Mouse (Mus musculus) spleen, postnatal 36 days (tissue): ENCODE data around the gene Sh3bp5.

ENCODE experiments used
- DNase-seq, 2 experiments: peaks; one replicate each; pipeline ENCODE4 v3.0.0; 2022; ENCODE audit warnings: low spot score in 2 of 2, mixed read lengths in 1 of 2

Gene Sh3bp5

DNA sequence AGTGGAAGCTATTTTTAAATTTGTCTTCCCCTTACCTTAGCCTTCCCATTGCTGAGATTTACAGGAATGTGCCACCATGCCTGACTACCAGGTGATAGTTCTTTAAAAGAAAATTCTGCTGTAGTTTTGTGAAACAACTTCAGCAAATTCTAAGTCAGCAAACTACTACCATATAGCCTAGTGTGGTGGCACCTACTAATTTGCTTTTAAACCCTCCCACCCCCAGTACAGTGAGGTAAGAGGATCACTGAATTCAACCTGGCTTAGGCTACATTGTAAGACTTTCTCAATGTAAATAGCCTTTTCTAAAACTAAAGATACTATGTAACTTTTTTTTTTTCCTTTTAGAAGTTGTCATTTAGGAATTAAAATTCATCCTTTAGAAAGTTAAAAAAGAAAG is 97.9 kb downstream of the Sh3bp5 start:
- DNase-seq, result no peak

DNA sequence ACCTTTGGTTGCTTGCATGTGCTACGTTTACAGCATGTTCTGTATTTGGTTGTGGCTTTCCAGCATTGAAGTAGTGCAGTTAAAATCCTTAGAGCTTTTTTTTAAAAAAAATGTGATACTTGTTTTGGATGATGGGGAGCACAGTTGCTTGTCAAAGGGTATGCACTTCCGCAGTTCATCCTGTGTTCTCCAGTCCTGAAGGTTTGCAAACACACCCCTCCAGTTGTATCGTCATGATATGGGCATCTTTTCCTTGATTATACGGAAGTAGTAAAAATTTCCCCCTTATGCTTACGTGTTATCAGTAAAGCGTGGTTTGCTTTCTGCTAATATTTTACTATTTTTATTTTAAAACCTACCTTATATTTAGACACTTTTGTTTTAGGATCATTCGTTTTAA is 98.5 kb downstream of the Sh3bp5 start:
- DNase-seq, result no peak

GRCm38 (mm10) chr14:31336369-31337155 is 99.3 kb downstream of the Sh3bp5 start, which contains the start of gene Capn7:
Gene Capn7, plus strand, starts transcription at chr14:31336638.
- DNase-seq, result peak; percentile 96 to 97

GRCm38 (mm10) chr14:31335765-31336164 is 100.1 kb downstream of the Sh3bp5 start:
- DNase-seq, result no peak

GRCm38 (mm10) chr14:31330957-31331356 is 104.9 kb downstream of the Sh3bp5 start:
- DNase-seq, result no peak

- DNase-seq, result no peak
Observed at GRCm38 (mm10) chr14:31329741-31330140, 106.1 kb downstream of the Sh3bp5 start.

- DNase-seq, result no peak
Observed at GRCm38 (mm10) chr14:31327681-31328080, 108.2 kb downstream of the Sh3bp5 start.

- no peak for DNase-seq
Observed at GRCm38 (mm10) chr14:31327196-31327595, 108.7 kb downstream of the Sh3bp5 start.

GRCm38 (mm10) chr14:31326770-31327169 is 109.1 kb downstream of the Sh3bp5 start:
- DNase-seq, result no peak

DNA sequence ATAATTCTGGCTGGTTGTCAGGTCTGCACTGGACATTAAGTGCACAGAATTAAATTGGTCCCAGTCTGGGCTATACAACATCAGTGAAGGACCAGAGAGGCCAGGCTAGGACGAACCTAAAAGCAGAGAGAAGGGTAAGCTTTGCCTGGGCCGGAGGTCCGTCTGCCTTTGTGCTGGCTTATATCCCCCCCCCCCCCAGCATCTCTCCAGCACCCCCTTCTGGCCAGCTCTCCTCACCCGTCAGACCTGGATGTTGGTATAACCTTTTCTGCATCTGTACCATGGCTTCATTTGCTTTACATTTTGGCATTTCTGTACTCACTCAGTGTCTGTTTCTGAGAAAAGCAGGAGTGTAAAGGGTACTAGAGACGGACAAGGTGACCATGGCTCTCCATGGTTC is 110.3 kb downstream of the Sh3bp5 start:
- no peak for DNase-seq

DNA sequence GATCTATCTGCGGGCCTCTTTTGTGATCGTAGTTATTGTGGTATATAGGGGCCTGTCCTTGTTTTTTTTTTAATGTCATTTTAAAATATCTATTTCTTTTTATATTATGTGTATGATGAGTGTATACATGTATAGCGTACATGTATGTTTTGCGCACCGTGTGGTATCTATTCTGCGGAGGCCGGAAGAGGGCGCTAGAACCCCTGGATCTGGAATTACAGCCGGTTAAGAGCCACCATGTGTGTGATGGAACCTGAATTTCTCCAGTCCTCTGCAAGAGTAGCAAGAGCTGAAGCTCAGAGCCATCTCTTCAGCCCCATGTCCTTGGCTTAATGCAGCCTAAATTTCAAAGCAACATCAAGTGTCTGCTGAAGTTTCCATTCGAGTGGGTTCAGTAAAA is 111.0 kb downstream of the Sh3bp5 start:
- no peak for DNase-seq

DNA sequence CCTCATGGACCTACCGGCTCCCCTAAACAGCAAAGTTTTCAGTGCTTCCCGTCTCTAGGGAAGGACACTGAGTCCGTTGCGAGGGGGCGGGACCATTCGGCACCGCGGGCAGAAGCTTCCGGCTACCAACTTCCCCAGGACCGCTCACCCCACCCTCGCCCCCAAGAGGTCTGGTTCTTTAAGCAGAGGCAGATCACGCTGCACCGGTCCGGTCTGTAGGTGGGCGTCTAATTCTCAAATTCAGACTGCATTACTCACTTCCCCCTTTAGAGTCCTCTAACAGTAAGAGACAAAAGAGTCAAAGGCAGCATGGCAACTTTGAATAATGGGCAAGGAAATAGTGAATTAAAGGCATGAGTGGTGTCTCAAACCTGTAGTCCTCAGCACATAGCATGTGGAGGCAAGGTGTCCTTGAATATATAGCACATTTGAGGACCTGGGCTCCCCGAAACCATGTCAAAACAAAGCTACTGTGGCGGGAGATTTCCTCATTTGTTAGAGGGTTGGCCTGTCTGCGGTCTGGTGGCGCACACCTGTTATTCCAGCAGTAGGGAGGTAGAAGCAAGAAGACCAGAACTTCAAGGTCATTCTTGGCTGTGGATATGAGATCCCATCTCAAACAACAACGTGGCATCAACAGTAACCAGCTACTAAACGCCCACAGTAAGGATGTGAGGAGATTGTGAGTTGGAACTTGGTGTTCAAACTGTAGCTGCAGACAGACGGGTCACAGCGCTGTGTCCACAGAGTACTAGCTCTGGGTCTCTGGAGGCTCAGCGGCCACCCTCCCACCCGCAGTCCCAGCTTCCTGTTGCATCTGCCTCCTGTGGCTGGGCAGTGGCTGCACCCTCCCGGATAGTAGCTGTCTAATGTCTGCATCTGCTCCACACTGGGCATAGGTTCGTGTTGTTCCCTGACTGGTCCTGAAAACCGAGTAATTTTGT is 111.8 kb downstream of the Sh3bp5 start, which contains the start of gene Dnah1:
Gene Dnah1, minus strand, starts transcription at position 48 of the 944 bp plus-strand sequence.
- DNase-seq, result peak; percentile 81 to 83

DNA sequence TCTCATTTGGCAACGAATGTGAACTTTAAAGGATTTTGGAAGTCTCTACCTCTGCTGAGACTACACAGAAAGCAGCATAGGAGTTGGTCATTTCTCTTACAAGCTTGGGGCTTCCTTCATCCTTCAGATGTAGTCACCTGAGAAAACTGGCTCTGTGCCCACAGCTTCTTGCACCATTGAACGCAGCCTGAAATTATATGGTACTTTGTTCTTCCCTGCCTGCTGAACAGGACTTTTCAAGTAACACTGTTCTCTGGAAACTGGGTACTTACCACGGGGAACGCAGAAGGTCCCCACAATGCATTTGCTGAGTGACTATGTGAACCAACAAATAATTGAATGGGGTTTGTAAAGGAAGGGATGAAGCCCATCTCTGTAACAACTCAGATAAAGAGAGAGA is 112.7 kb downstream of the Sh3bp5 start:
- DNase-seq, result no peak

DNA sequence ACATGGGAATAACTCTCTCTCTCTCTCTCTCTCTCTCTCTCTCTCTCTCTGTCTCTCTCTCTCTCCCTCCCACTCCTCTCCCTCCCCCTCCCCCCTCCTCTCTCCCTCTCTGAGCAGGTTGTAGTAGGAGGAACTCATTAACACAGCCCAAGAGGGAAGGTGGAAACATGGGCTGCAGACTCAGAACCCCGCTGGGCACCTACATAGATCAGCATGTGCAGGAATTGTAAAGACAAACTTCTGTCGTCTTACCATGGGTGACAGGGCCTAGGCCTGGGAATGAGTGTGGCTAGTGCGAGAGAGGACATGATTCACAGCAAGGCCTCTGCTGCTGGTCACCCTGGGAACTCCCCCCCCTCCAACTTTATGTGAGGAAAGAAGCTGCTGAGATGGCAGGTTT is 113.7 kb downstream of the Sh3bp5 start:
- DNase-seq, result no peak

DNA sequence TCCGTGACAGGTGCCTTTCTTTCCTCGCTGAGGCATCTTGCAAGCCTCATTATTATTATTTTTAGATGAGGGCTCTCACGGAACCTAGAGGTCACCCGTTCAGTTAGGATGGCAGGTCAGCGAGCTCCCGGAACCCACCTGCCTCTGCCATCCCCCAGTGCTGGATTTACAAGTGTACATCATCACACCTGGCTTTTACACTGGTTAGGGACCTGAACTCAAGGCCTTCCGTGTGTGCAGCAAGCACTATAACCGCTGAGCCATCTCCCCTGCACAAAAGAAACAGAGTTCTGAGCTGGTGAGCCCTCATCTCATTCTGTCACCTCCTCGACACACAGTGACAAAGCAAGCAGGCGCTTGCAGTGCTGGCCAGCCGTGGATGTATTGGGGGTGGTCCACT is 114.7 kb downstream of the Sh3bp5 start:
- no peak for DNase-seq

- DNase-seq, result no peak
Observed at GRCm38 (mm10) chr14:31319546-31319945, 116.3 kb downstream of the Sh3bp5 start.

GRCm38 (mm10) chr14:31317754-31318153 is 118.1 kb downstream of the Sh3bp5 start:
- no peak for DNase-seq

DNA sequence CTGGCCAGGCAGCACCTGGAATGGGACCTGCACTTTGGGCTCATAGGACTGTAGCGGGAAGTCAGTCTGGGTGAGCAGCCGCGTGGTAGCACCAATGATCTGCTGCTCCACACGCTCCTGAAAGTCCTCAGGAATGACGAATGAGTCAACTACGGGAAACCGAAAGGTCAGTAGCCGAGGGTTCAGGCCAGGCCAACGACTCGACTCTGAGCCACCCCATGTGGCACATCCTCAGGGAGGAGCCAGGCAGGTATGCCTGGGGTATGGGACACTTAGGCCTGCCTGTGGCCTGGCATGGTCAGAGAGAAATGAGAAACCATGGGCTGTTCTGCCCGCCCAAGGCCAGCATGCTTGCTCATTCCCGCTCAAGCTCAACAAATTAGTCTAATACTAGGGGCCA is 119.3 kb downstream of the Sh3bp5 start:
- no peak for DNase-seq

- DNase-seq, result peak; percentile 46 to 55
Observed at GRCm38 (mm10) chr14:31313192-31313591, 122.7 kb downstream of the Sh3bp5 start.
